In genomic region chr12:80022181-80023106, GRCm38 (mm10) we compare ENCODE assay signal across 10 mouse cellular contexts.
A peak's percentile ranks its signal among the peaks of the same experiment; 100 is the strongest.
DNase-seq lines count a peak whose midpoint lies in the region; ATAC-seq and TF ChIP-seq lines count a peak whose summit lies in the region.
"Had no signal": no experiment of that assay in that cellular context is flagged by ENCODE, and none has a peak within 500 bp of the region (broad histone marks: within the 10 kb centered on the region; RNA-seq: fewer than 3 reads in every experiment).

No protein-coding gene starts in this region.

- H3K27me3 ChIP-seq in lung, embryonic 15.5 days, result no peaks in the 10 kb centered on the region
- no peaks in the 10 kb centered on the region for H3K27me3 ChIP-seq in heart, embryonic 15.5 days
- H3K27me3 ChIP-seq in liver, embryonic 13.5 days, result peaks cover 38% of the 10 kb centered on the region
- no peaks in the 10 kb centered on the region for H3K27me3 ChIP-seq in stomach, postnatal 0 days (ENCODE audit: control insufficient read depth, insufficient read depth, low read length)

- no peak for DNase-seq in lung, postnatal 10 days
- no peak for DNase-seq in liver, embryonic 13.5 days
- DNase-seq in stomach, postnatal 0 days (ENCODE audit: low spot score), result no peak
- no peak for DNase-seq in ovary, postnatal 36 days (ENCODE audit: low spot score)
- DNase-seq in c-Kit-positive CD71-positive TER-119-positive erythroid progenitor cells, embryonic 14.5 days (ENCODE audit: low spot score), result no peak
- no peak for DNase-seq in lung, postnatal 4 days
- DNase-seq: cerebellum, adult 8-10 months had no signal

- no peak overlapping the region for H3K27ac ChIP-seq in lung, embryonic 15.5 days
- peak overlapping the region; percentile 57 for H3K27ac ChIP-seq in heart, embryonic 15.5 days
- no peak overlapping the region for H3K27ac ChIP-seq in liver, embryonic 13.5 days
- H3K27ac ChIP-seq in stomach, postnatal 0 days (replicated peaks), result no peak overlapping the region
- H3K27ac ChIP-seq: layer of hippocampus, adult 2 months had no signal

- no peaks in the 10 kb centered on the region for H3K36me3 ChIP-seq in lung, embryonic 15.5 days
- H3K36me3 ChIP-seq in heart, embryonic 15.5 days, result no peaks in the 10 kb centered on the region
- no peaks in the 10 kb centered on the region for H3K36me3 ChIP-seq in liver, embryonic 13.5 days
- no peaks in the 10 kb centered on the region for H3K36me3 ChIP-seq in stomach, postnatal 0 days (ENCODE audit: control insufficient read depth, insufficient read depth, low read length)

- WGBS in lung, embryonic 15.5 days, result 31% methylated on average over 18 of the region's 18 CpGs
- 26% methylated on average over 18 of the region's 18 CpGs for WGBS in heart, embryonic 15.5 days
- 29% methylated on average over 18 of the region's 18 CpGs for WGBS in liver, embryonic 13.5 days (ENCODE audit: insufficient replicate concordance)
- 46% methylated on average over 14 of the region's 18 CpGs for WGBS in stomach, postnatal 0 days

- no peak overlapping the region for H3K4me3 ChIP-seq in lung, embryonic 15.5 days
- no peak overlapping the region for H3K4me3 ChIP-seq in heart, embryonic 15.5 days
- H3K4me3 ChIP-seq in liver, embryonic 13.5 days (replicated peaks), result no peak overlapping the region
- H3K4me3 ChIP-seq in stomach, postnatal 0 days (ENCODE audit: low read depth, low read length), result no peak overlapping the region
- H3K4me3 ChIP-seq: layer of hippocampus, adult 2 months had no signal

- no peak overlapping the region for H3K9ac ChIP-seq in lung, embryonic 15.5 days
- H3K9ac ChIP-seq in heart, embryonic 15.5 days, result no peak overlapping the region
- no peak overlapping the region for H3K9ac ChIP-seq in liver, embryonic 13.5 days
- H3K9ac ChIP-seq in stomach, postnatal 0 days (ENCODE audit: low read length), result 0 out of 2 replicates have a peak overlapping the region, but pooled peaks have one; percentile 8

- peaks cover 47% of the 10 kb centered on the region for H3K4me1 ChIP-seq in lung, embryonic 15.5 days
- peaks cover 48% of the 10 kb centered on the region for H3K4me1 ChIP-seq in heart, embryonic 15.5 days (replicated peaks)
- H3K4me1 ChIP-seq in liver, embryonic 13.5 days (replicated peaks), result peaks cover 12% of the 10 kb centered on the region
- peaks cover 6% of the 10 kb centered on the region for H3K4me1 ChIP-seq in stomach, postnatal 0 days (replicated peaks; ENCODE audit: control insufficient read depth, insufficient read depth)

- H3K4me2 ChIP-seq in lung, embryonic 15.5 days, result peak overlapping the region; percentile 25
- H3K4me2 ChIP-seq in heart, embryonic 15.5 days, result peak overlapping the region; percentile 35
- 0 out of 2 replicates have a peak overlapping the region, but pooled peaks have one; percentile 10 for H3K4me2 ChIP-seq in liver, embryonic 13.5 days
- H3K4me2 ChIP-seq in stomach, postnatal 0 days (replicated peaks; ENCODE audit: low read depth), result peak overlapping the region; percentile 23; the same call in 1 of the 2 replicates

- H3K9me3 ChIP-seq in lung, embryonic 15.5 days, result peaks cover 2% of the 10 kb centered on the region; the same call in 1 of the 2 replicates
- H3K9me3 ChIP-seq in heart, embryonic 15.5 days (replicated peaks), result no peaks in the 10 kb centered on the region
- no peaks in the 10 kb centered on the region for H3K9me3 ChIP-seq in liver, embryonic 13.5 days (replicated peaks)
- no peaks in the 10 kb centered on the region for H3K9me3 ChIP-seq in stomach, postnatal 0 days (ENCODE audit: control insufficient read depth, low read length)

- ATAC-seq in lung, embryonic 15.5 days (ENCODE audit: borderline replicate concordance, extremely low read depth, low FRiP score, low TSS enrichment), result peak; percentile 26; the same call in 1 of the 2 replicates
- 0 out of 2 replicates have a peak, but pooled peaks have one; percentile 12 for ATAC-seq in heart, embryonic 15.5 days (replicated peaks; ENCODE audit: insufficient number of reproducible peaks, insufficient read depth, low FRiP score, low read depth)
- ATAC-seq in liver, embryonic 13.5 days (ENCODE audit: low read depth), result no peak
- ATAC-seq in stomach, postnatal 0 days (ENCODE audit: low FRiP score, low TSS enrichment), result peak; percentile 15; the same call in 1 of the 2 replicates

- TF ChIP-seq CTCF in stomach, postnatal 0 days (IDR thresholded peaks at IDR 0.05; ENCODE audit: low read depth), result no peak

- TF ChIP-seq EP300 in stomach, postnatal 0 days (optimal IDR thresholded peaks at IDR 0.05), result no peak
